Mouse (Mus musculus): ENCODE measurements around the gene Zbtb40.

DNA sequence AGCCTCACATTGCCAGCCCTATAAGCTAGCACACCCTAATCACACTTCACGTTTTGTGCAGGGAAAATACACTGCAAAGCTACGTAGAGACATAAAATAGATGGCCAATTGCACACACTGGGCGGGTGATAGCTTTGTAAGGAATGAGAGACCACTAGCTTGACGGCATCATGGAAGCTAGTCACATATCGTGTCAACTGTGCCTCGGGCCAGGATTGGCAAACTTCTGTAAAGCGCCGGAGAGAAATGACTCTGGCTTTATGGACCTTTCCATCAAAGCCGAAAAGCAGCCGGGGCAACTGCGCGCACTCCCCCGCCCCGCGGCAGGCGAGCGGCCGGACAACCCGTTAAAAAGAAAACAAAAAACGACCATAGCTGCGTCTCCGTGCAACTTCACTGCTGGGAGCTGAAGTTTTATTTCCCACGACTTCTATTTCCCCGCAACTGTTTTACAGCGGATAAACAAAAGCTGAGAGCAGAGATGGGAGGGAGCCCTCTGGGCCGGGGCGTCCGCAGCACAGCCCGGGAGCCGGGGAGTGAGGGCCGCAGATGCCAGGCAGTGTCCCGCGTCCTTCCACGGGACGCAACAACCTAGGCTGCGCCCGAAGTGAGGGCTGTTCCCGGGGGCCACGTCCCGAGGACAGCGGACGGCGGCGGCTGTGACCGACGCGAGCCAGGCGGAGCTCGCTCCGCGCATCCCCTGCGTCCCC is 606 bp downstream of the Zbtb40 start:
- TF ChIP-seq POLR2A (IDR thresholded peaks at IDR 0.05; ENCODE audit: borderline replicate concordance, low read depth, low read length), result no peak
- TF ChIP-seq CTCF (IDR thresholded peaks at IDR 0.05; ENCODE audit: low read depth, low read length), result no peak

Data from bone marrow macrophage, adult 2 months (primary cell).